14 mouse cellular contexts compared by ENCODE assay signal in the genomic region with DNA sequence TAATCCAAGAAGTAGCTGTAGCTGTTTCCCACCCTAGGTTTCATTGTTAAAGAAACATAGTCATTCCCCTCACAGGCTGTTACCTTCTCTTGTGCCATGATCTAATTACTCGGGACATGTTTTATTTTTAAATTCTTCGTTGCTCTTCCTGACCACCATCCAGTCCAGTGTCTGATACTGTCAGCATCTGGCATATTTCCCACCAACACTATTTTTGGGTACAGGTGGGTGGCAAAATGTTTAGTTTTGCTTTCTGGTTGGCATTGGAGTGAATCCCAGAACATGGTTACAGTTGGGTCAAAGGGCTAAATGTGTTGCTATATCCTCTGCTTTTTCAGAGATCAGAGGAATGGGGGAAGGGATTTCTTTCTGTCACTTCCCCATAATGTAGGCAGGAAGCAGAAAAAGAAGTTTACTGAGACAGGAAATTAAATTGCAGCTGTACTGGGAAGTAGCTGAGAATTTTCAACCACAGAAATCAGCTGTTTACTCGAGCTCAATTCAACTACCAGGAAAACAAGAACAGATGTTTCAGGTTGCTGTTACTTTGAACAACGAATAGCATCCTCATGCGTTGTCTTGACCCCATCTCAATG. TPM values are rescaled to one million over a fixed set of nuclear protein-coding genes. Genes with fewer than 3 reads are reported as not detected.
"Had no signal": no experiment of that assay in that cellular context is flagged by ENCODE, and none has a peak within 500 bp of the region (broad histone marks: within the 10 kb centered on the region; RNA-seq: fewer than 3 reads in every experiment).

No protein-coding gene starts in this region.

- H3K36me3 ChIP-seq: kidney, embryonic 15.5 days; limb, embryonic 10.5 days; midbrain, embryonic 13.5 days had no signal

- H3K4me3 ChIP-seq: kidney, embryonic 15.5 days; left cerebral cortex, adult 2 months; limb, embryonic 10.5 days; midbrain, embryonic 13.5 days had no signal

- H3K27me3 ChIP-seq: kidney, embryonic 15.5 days; midbrain, embryonic 13.5 days had no signal

- H3K9me3 ChIP-seq: kidney, embryonic 15.5 days; limb, embryonic 10.5 days; midbrain, embryonic 13.5 days had no signal

- H3K9ac ChIP-seq: kidney, embryonic 15.5 days; liver, embryonic 14.5 days; lung, embryonic 14.5 days; midbrain, embryonic 13.5 days had no signal

- DNase-seq: kidney, postnatal 14 days; lung, embryonic 14.5 days; lung, postnatal 14 days; right cerebral cortex, postnatal 14 days; thymus, adult 18-20 months; thymus, postnatal 36 days had no signal

- H3K27ac ChIP-seq: kidney, embryonic 15.5 days; left cerebral cortex, adult 2 months; limb, embryonic 10.5 days; liver, embryonic 14.5 days; macrophage; midbrain, embryonic 13.5 days had no signal

- H3K4me2 ChIP-seq: kidney, embryonic 15.5 days; lung, embryonic 14.5 days; midbrain, embryonic 13.5 days had no signal

- ATAC-seq: intestine, embryonic 16.5 days; midbrain, embryonic 13.5 days had no signal

RNA-seq across cellular contexts. Expression of a gene that starts 4.8 kb away (rescaled TPM):
- polyA plus RNA-seq: macrophage; neural tube, embryonic 14.5 days had no signal
